Mouse (Mus musculus): ENCODE data around the gene Amtn.
"Not testable (repeated sequence)": the region's sequence is repeated elsewhere in the genome, so short reads cannot be mapped to it uniquely, and the experiment has no call there.

GRCm38 (mm10) chr5:88391960-88392359, 16.1 kb downstream of the Amtn start:
- TF ChIP-seq CTCF, EP300 (IDR thresholded peaks at IDR 0.05; ENCODE audit: low read depth): not testable (repeated sequence)

Data from heart, postnatal 0 days (tissue).